Mouse (Mus musculus) heart, postnatal 0 days (tissue): ENCODE data around the gene Eif5.

Experiments used
- CTCF ChIP-seq: IDR thresholded peaks from 2 replicates; pipeline ENCODE4 v1.5.1; 2016; ENCODE audit warnings: antibody characterized with exemption, control low read depth, low read depth
- EP300 ChIP-seq: IDR thresholded peaks from 2 replicates; pipeline ENCODE4 v1.6.1; 2016; ENCODE audit warnings: antibody characterized with exemption, low read depth

- TF ChIP-seq EP300: no peak
- no peak for TF ChIP-seq CTCF
Observed at GRCm38 (mm10) chr12:111533096-111533794, 4.6 kb upstream of the Eif5 start.
